Mouse (Mus musculus) C2C12 (cell line): ENCODE measurements at regions not wholly inside any gene's neighbourhood (a gene's known extent, or its start where the extent isn't known, plus 50 kb on each side); places are given as distances from the start of the nearest gene placed in this dataset.

ENCODE experiments used
- CEBPB ChIP-seq: IDR thresholded peaks from one replicate; pipeline ENCODE4 v1.6.1; 2011; ENCODE audit warnings: low read depth, mild to moderate bottlenecking, control low read depth, moderate library complexity
- CTCF ChIP-seq: IDR thresholded peaks from one replicate; pipeline ENCODE4 v1.5.1; 2011; ENCODE audit not compliant: control insufficient read depth, insufficient read depth, insufficient read length
- MAX ChIP-seq: IDR thresholded peaks from one replicate; pipeline ENCODE4 v1.6.1; 2011; ENCODE audit warnings: mild to moderate bottlenecking, control low read depth
- MYOD1 ChIP-seq: IDR thresholded peaks from one replicate; pipeline ENCODE4 v1.6.1; 2011; ENCODE audit warnings: low read depth; ENCODE audit not compliant: control insufficient read depth, insufficient read length
- MYOG ChIP-seq: IDR thresholded peaks from one replicate; pipeline ENCODE4 v1.6.1; 2011; ENCODE audit not compliant: control insufficient read depth, insufficient read length; ENCODE audit errors: extremely low read depth
- USF1 ChIP-seq: IDR thresholded peaks from one replicate; pipeline ENCODE4 v1.6.1; 2011; ENCODE audit warnings: low read depth, mild to moderate bottlenecking, control low read depth, moderate library complexity

DNA sequence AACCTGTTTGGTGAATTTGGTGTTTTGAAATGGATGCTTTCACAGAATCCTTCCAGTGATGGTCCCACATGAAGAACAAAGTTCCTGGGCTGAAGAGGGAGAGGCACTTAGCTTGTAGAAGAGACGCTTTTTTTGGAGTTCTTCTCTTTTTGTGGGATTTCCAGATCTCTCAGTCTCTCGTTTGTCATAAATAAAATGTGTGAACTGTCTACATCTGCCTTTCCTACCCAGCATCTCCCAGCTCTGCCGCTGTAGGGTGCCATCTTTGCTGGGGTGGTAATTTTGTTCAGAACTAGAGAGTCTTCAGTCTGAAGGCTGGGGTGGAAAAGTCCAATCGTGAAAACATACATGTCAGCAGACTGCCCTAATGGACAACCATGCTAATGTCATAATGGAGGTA, 197.8 kb upstream of the Phyhipl start:
- TF ChIP-seq CTCF (no peak), CEBPB (no peak), MAX (no peak), MYOG (no peak), USF1 (no peak), MYOD1 (no peak)
